Comparison of ENCODE assay signal across 8 mouse cellular contexts in genomic region chr17:32829540-32830417, GRCm38 (mm10). TPM values are rescaled to one million over a fixed set of nuclear protein-coding genes. Genes with fewer than 3 reads are reported as not detected.
A peak's percentile ranks its signal among the peaks of the same experiment; 100 is the strongest.
DNase-seq lines count a peak whose midpoint lies in the region; ATAC-seq lines count a peak whose summit lies in the region.

Gene Zfp799 (minus strand): TSS chr17:32830261.

- H3K9ac ChIP-seq in hindbrain, embryonic 15.5 days: peak within 1 kb of the TSS; percentile 98

- peak; percentile 100 for ATAC-seq in hindbrain, embryonic 15.5 days (ENCODE audit: low FRiP score, low read depth)

- H3K4me2 ChIP-seq in hindbrain, embryonic 15.5 days: peak within 1 kb of the TSS; percentile 79

- H3K27ac ChIP-seq in hindbrain, embryonic 15.5 days (replicated peaks): peak within 1 kb of the TSS; percentile 86

- H3K36me3 ChIP-seq in hindbrain, embryonic 15.5 days: peaks cover 19% of the 10 kb centered on the region

- no peaks in the 10 kb centered on the region for H3K9me3 ChIP-seq in hindbrain, embryonic 15.5 days

- WGBS in hindbrain, embryonic 15.5 days: 2% methylated on average over 35 of the region's 35 CpGs

- peaks cover 14% of the 10 kb centered on the region for H3K4me1 ChIP-seq in hindbrain, embryonic 15.5 days (replicated peaks)

- peak within 1 kb of the TSS; percentile 96 for H3K4me3 ChIP-seq in hindbrain, embryonic 15.5 days

- H3K27me3 ChIP-seq in hindbrain, embryonic 15.5 days: no peaks in the 10 kb centered on the region

- peak; percentile 56 for DNase-seq in WW6 (ENCODE audit: low read depth, low spot score)
- peak; percentile 71 to 79 for DNase-seq in cerebellum, postnatal 36 days
- DNase-seq in frontal cortex, postnatal 36 days (ENCODE audit: low spot score in 2 of 2): peak; percentile 81 to 89
- peak; percentile 87 for DNase-seq in left cerebral cortex, adult 11 months (ENCODE audit: low spot score)
- DNase-seq in lung, postnatal 4 days: peak; percentile 71 to 78
- peak; percentile 68 for DNase-seq in retina, postnatal 7 days (ENCODE audit: low read depth, low spot score)
- peak; percentile 69 for DNase-seq in urinary bladder, postnatal 14 days (ENCODE audit: low spot score)

RNA-seq across cellular contexts. Expression of gene Zfp799, which starts in this region (rescaled TPM):
- polyA plus RNA-seq in hindbrain, embryonic 15.5 days (2015; fragmentation: Nextera tagmentation; extraction: Ambion mirVana): 17.9 and 18.4 TPM in 2 replicates

Comparison
In these comparisons a context has a peak if more than half of its experiments do, and no peak if none do; other contexts are left out.
1. Peak in every context shown above with its lines: DNase-seq, ATAC-seq, H3K4me3 ChIP-seq and H3K27ac ChIP-seq.